Mouse (Mus musculus): Measurements from ENCODE around the gene Fhl4. TPM values are rescaled to one million over a fixed set of nuclear protein-coding genes. Genes with fewer than 3 reads are reported as not detected.

The Fhl4 gene
- polyA plus RNA-seq, 1 experiment from 2014 or later: 1.2 TPM

GRCm38 (mm10) chr10:85054876-85055275, 47.4 kb downstream of the Fhl4 start:
- DNase-seq (ENCODE audit: low spot score): no peak
- no peak overlapping the region for H3K4me3 ChIP-seq
- no peaks in the 10 kb centered on the region for H3K36me3 ChIP-seq
- WGBS: 93% methylated on average over 2 of the region's 2 CpGs
- H3K9me3 ChIP-seq (replicated peaks): no peaks in the 10 kb centered on the region
- 0 out of 2 replicates have a peak, but pooled peaks cover 5% of the 10 kb centered on the region for H3K4me1 ChIP-seq
- H3K27me3 ChIP-seq (ENCODE audit: low read depth, poor library complexity, severe bottlenecking): no peaks in the 10 kb centered on the region
- no peak overlapping the region for H3K27ac ChIP-seq (replicated peaks)

DNA sequence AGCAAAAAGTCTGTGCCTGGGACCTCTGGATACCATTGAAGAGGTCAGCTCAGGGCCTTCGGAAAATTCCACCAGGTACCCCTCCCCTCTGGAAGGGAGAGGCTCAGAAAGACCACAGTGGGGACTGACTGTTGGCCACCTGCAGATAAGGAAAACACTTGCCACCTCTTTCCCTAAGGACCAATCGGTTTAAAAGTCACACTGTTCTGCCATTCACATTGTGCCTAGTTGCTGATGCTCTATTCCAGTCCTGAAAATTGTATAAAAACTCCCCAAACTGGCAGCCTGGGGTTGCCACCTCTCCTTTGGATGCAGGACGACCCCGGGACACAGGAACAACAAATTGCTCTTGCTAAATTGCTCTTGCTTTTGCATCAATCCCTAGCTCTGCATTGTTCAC, 49.8 kb downstream of the Fhl4 start:
- WGBS: 38% methylated on average over 4 of the region's 4 CpGs
- Histone ChIP-seq H3K27me3 (ENCODE audit: low read depth, poor library complexity, severe bottlenecking) (no peaks in the 10 kb centered on the region), H3K9me3 (replicated peaks) (0 out of 2 replicates have a peak, but pooled peaks cover 5% of the 10 kb centered on the region), H3K4me1 (0 out of 2 replicates have a peak, but pooled peaks cover 5% of the 10 kb centered on the region), H3K36me3 (no peaks in the 10 kb centered on the region), H3K4me3 (no peak overlapping the region), H3K27ac (replicated peaks) (no peak overlapping the region)
- DNase-seq (ENCODE audit: low spot score): no peak

- Histone ChIP-seq H3K36me3 (no peaks in the 10 kb centered on the region), H3K27ac (replicated peaks) (no peak overlapping the region), H3K4me1 (peaks cover 13% of the 10 kb centered on the region), H3K9me3 (replicated peaks) (0 out of 2 replicates have a peak, but pooled peaks cover 5% of the 10 kb centered on the region), H3K4me3 (no peak overlapping the region), H3K27me3 (ENCODE audit: low read depth, poor library complexity, severe bottlenecking) (peaks cover 3% of the 10 kb centered on the region; the same call in 1 of the 2 replicates)
- DNase-seq (ENCODE audit: low spot score): no peak
- 67% methylated on average over 4 of the region's 4 CpGs for WGBS
Measured at GRCm38 (mm10) chr10:85050668-85051208, 51.6 kb downstream of the Fhl4 start.

- H3K27me3 ChIP-seq (ENCODE audit: low read depth, poor library complexity, severe bottlenecking): peaks cover 10% of the 10 kb centered on the region
- DNase-seq (ENCODE audit: low spot score): no peak
- no peak overlapping the region for H3K4me3 ChIP-seq
- 0 out of 2 replicates have a peak, but pooled peaks cover 5% of the 10 kb centered on the region for H3K9me3 ChIP-seq (replicated peaks)
- H3K36me3 ChIP-seq: no peaks in the 10 kb centered on the region
- peaks cover 37% of the 10 kb centered on the region for H3K4me1 ChIP-seq
- 95% methylated on average over 8 of the region's 8 CpGs for WGBS
- no peak overlapping the region for H3K27ac ChIP-seq (replicated peaks)
Measured at GRCm38 (mm10) chr10:85048008-85048407, 54.3 kb downstream of the Fhl4 start.

GRCm38 (mm10) chr10:85046585-85046984, 55.7 kb downstream of the Fhl4 start:
- Histone ChIP-seq H3K36me3 (no peaks in the 10 kb centered on the region), H3K27ac (replicated peaks) (no peak overlapping the region), H3K4me3 (no peak overlapping the region), H3K9me3 (replicated peaks) (0 out of 2 replicates have a peak, but pooled peaks cover 5% of the 10 kb centered on the region), H3K4me1 (peaks cover 32% of the 10 kb centered on the region), H3K27me3 (ENCODE audit: low read depth, poor library complexity, severe bottlenecking) (peaks cover 25% of the 10 kb centered on the region)
- WGBS: 36% methylated on average over 5 of the region's 5 CpGs
- DNase-seq (ENCODE audit: low spot score): peak; percentile 28

Other genes with a start within 250 kb of the Fhl4 start
- gene Ric8b, start 184.9 kb downstream of the Fhl4 start, polyA plus RNA-seq (2016; fragmentation: Nextera tagmentation; extraction: Ambion mirVana): 28.7 and 30.3 TPM in 2 replicates
- gene Tmem263, start 132 bp upstream of the Fhl4 start, polyA plus RNA-seq (2016; fragmentation: Nextera tagmentation; extraction: Ambion mirVana): 54.6 and 56.3 TPM in 2 replicates
- gene Mterf2, start 25.5 kb upstream of the Fhl4 start, polyA plus RNA-seq (2016; fragmentation: Nextera tagmentation; extraction: Ambion mirVana): 24.8 and 30.6 TPM in 2 replicates
- gene Cry1, start 82.6 kb upstream of the Fhl4 start, polyA plus RNA-seq (2016; fragmentation: Nextera tagmentation; extraction: Ambion mirVana): 33.5 and 35.9 TPM in 2 replicates

All from midbrain, embryonic 10.5 days (tissue).